Mouse (Mus musculus): ENCODE data around the gene Aqp9. TPM values are rescaled to one million over a fixed set of nuclear protein-coding genes. Genes with fewer than 3 reads are reported as not detected.
A peak's percentile ranks its signal among the peaks of the same experiment; 100 is the strongest.

Aqp9 gene
- 0.84 and 0.95 TPM in 2 replicates for polyA plus RNA-seq (2015; fragmentation: Nextera tagmentation; extraction: Ambion mirVana)

GRCm38 (mm10) chr9:71168511-71168910 is at the start of gene Aqp9:
TSS of gene Aqp9 (minus strand) at chr9:71168682.
- H3K27me3 ChIP-seq (ENCODE audit: control insufficient read depth, insufficient read depth, low read length): no peaks in the 10 kb centered on the region
- no peak within 1 kb of the TSS for H3K27ac ChIP-seq (ENCODE audit: low read length)
- no peaks in the 10 kb centered on the region for H3K36me3 ChIP-seq (ENCODE audit: control insufficient read depth, insufficient read depth, low read length)
- 44% methylated on average over 12 of the region's 12 CpGs for WGBS
- ATAC-seq (ENCODE audit: insufficient read depth, low FRiP score): no peak
- H3K4me1 ChIP-seq (ENCODE audit: control insufficient read depth, insufficient read depth, low read length): peaks cover 11% of the 10 kb centered on the region
- H3K4me3 ChIP-seq (replicated peaks; ENCODE audit: low read length): no peak within 1 kb of the TSS
- H3K9me3 ChIP-seq (replicated peaks; ENCODE audit: control insufficient read depth, low read length): no peaks in the 10 kb centered on the region
- no peak within 1 kb of the TSS for H3K9ac ChIP-seq (ENCODE audit: low read length)
- H3K4me2 ChIP-seq (ENCODE audit: low read depth, low read length): peak within 1 kb of the TSS; percentile 25; the same call in 1 of the 2 replicates

DNA sequence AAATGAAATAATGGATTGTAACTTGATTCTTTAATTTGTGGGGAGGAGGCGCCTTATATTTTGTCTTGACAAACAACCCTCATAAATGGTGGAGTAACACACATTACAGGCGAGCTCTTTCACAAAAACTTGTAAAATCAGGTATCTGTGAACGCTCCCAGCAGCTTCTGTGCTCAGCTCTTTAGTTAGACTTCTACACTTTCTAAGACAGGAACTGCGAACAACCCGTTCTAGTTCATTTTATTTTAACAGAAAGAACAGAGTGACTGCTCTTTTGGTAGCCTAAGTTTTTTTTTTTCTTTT is 49.3 kb upstream of the Aqp9 start:
- WGBS: 35% methylated on average over 5 of the region's 5 CpGs
- H3K9ac ChIP-seq (ENCODE audit: low read length): no peak overlapping the region
- H3K4me3 ChIP-seq (replicated peaks; ENCODE audit: low read length): peak overlapping the region; percentile 22; the same call in 1 of the 2 replicates
- H3K9me3 ChIP-seq (replicated peaks; ENCODE audit: control insufficient read depth, low read length): no peaks in the 10 kb centered on the region
- H3K4me2 ChIP-seq (ENCODE audit: low read depth, low read length): no peak overlapping the region
- ATAC-seq (ENCODE audit: insufficient read depth, low FRiP score): no peak
- H3K4me1 ChIP-seq (ENCODE audit: control insufficient read depth, insufficient read depth, low read length): peaks cover 4% of the 10 kb centered on the region
- no peak overlapping the region for H3K27ac ChIP-seq (ENCODE audit: low read length)
- H3K36me3 ChIP-seq (ENCODE audit: control insufficient read depth, insufficient read depth, low read length): no peaks in the 10 kb centered on the region
- peaks cover 26% of the 10 kb centered on the region for H3K27me3 ChIP-seq (ENCODE audit: control insufficient read depth, insufficient read depth, low read length)

- Histone ChIP-seq H3K27ac (ENCODE audit: low read length) (no peak overlapping the region), H3K9ac (ENCODE audit: low read length) (no peak overlapping the region; the same call in 1 of the 2 replicates), H3K4me2 (ENCODE audit: low read depth, low read length) (peak overlapping the region; percentile 63), H3K27me3 (ENCODE audit: control insufficient read depth, insufficient read depth, low read length) (peaks cover 26% of the 10 kb centered on the region), H3K9me3 (replicated peaks; ENCODE audit: control insufficient read depth, low read length) (no peaks in the 10 kb centered on the region), H3K4me1 (ENCODE audit: control insufficient read depth, insufficient read depth, low read length) (peaks cover 4% of the 10 kb centered on the region), H3K4me3 (replicated peaks; ENCODE audit: low read length) (peak overlapping the region; percentile 56), H3K36me3 (ENCODE audit: control insufficient read depth, insufficient read depth, low read length) (no peaks in the 10 kb centered on the region)
- 15% methylated on average over 20 of the region's 20 CpGs for WGBS
- ATAC-seq (ENCODE audit: insufficient read depth, low FRiP score): no peak
These were observed 48.7 kb upstream of the Aqp9 start for GRCm38 (mm10) chr9:71216996-71217792.

GRCm38 (mm10) chr9:71216036-71216995 is 47.8 kb upstream of the Aqp9 start:
- H3K9me3 ChIP-seq (replicated peaks; ENCODE audit: control insufficient read depth, low read length): no peaks in the 10 kb centered on the region
- H3K4me2 ChIP-seq (ENCODE audit: low read depth, low read length): peak overlapping the region; percentile 63
- peak; percentile 26; the same call in 1 of the 2 replicates for ATAC-seq (ENCODE audit: insufficient read depth, low FRiP score)
- H3K4me1 ChIP-seq (ENCODE audit: control insufficient read depth, insufficient read depth, low read length): peaks cover 4% of the 10 kb centered on the region
- peak overlapping the region; percentile 56 for H3K4me3 ChIP-seq (replicated peaks; ENCODE audit: low read length)
- H3K9ac ChIP-seq (ENCODE audit: low read length): peak overlapping the region; percentile 72
- 1% methylated on average over 57 of the region's 57 CpGs for WGBS
- no peaks in the 10 kb centered on the region for H3K36me3 ChIP-seq (ENCODE audit: control insufficient read depth, insufficient read depth, low read length)
- no peak overlapping the region; the same call in 1 of the 2 replicates for H3K27ac ChIP-seq (ENCODE audit: low read length)
- peaks cover 26% of the 10 kb centered on the region for H3K27me3 ChIP-seq (ENCODE audit: control insufficient read depth, insufficient read depth, low read length)

- WGBS: under 1% methylated on average over 75 of the region's 97 CpGs
- Histone ChIP-seq H3K27me3 (ENCODE audit: control insufficient read depth, insufficient read depth, low read length) (peaks cover 26% of the 10 kb centered on the region), H3K36me3 (ENCODE audit: control insufficient read depth, insufficient read depth, low read length) (no peaks in the 10 kb centered on the region), H3K27ac (ENCODE audit: low read length) (no peak within 1 kb of the TSS; the same call in 1 of the 2 replicates), H3K4me2 (ENCODE audit: low read depth, low read length) (peak within 1 kb of the TSS; percentile 63), H3K4me1 (ENCODE audit: control insufficient read depth, insufficient read depth, low read length) (peaks cover 4% of the 10 kb centered on the region), H3K4me3 (replicated peaks; ENCODE audit: low read length) (peak within 1 kb of the TSS; percentile 56), H3K9ac (ENCODE audit: low read length) (peak within 1 kb of the TSS; percentile 72), H3K9me3 (replicated peaks; ENCODE audit: control insufficient read depth, low read length) (no peaks in the 10 kb centered on the region)
- ATAC-seq (ENCODE audit: insufficient read depth, low FRiP score): peak; percentile 90; the same call in 1 of the 2 replicates
These were observed 47.0 kb upstream of the Aqp9 start, which contains the start of gene Aldh1a2 for GRCm38 (mm10) chr9:71215248-71216035. TSS of gene Aldh1a2 (plus strand) at chr9:71215789.

DNA sequence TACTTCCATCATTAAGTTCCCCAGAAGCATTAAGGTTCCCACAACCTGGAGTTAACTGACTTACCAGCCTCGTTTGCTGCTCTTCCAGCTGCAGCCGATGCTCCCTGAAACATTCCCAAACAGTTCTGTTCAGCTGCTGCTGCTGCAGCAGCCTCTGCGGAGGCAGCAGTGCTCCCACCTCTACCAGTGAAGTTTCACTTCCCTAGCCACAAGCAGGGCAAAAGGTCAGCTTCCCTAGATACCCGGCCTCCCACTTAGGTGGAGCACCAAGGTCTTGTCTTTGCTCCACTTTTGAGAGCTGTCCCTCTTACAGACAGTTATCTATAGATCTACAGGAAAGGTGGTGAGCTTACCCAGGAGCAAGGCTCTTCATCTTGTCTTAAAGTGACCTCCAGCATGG is 45.2 kb upstream of the Aqp9 start:
- Histone ChIP-seq H3K36me3 (ENCODE audit: control insufficient read depth, insufficient read depth, low read length) (no peaks in the 10 kb centered on the region), H3K4me3 (replicated peaks; ENCODE audit: low read length) (no peak overlapping the region), H3K9me3 (replicated peaks; ENCODE audit: control insufficient read depth, low read length) (no peaks in the 10 kb centered on the region), H3K4me2 (ENCODE audit: low read depth, low read length) (no peak overlapping the region), H3K9ac (ENCODE audit: low read length) (no peak overlapping the region), H3K27me3 (ENCODE audit: control insufficient read depth, insufficient read depth, low read length) (peaks cover 20% of the 10 kb centered on the region), H3K4me1 (ENCODE audit: control insufficient read depth, insufficient read depth, low read length) (peaks cover 4% of the 10 kb centered on the region), H3K27ac (ENCODE audit: low read length) (no peak overlapping the region)
- ATAC-seq (ENCODE audit: insufficient read depth, low FRiP score): no peak
- WGBS: 30% methylated on average over 4 of the region's 4 CpGs

GRCm38 (mm10) chr9:71210870-71211269 is 42.4 kb upstream of the Aqp9 start:
- Histone ChIP-seq H3K9me3 (replicated peaks; ENCODE audit: control insufficient read depth, low read length) (no peaks in the 10 kb centered on the region), H3K36me3 (ENCODE audit: control insufficient read depth, insufficient read depth, low read length) (no peaks in the 10 kb centered on the region), H3K9ac (ENCODE audit: low read length) (no peak overlapping the region), H3K4me1 (ENCODE audit: control insufficient read depth, insufficient read depth, low read length) (no peaks in the 10 kb centered on the region; the same call in 1 of the 2 replicates), H3K27me3 (ENCODE audit: control insufficient read depth, insufficient read depth, low read length) (peaks cover 16% of the 10 kb centered on the region), H3K4me3 (replicated peaks; ENCODE audit: low read length) (no peak overlapping the region), H3K4me2 (ENCODE audit: low read depth, low read length) (no peak overlapping the region), H3K27ac (ENCODE audit: low read length) (no peak overlapping the region)
- 7% methylated on average over 2 of the region's 2 CpGs for WGBS
- ATAC-seq (ENCODE audit: insufficient read depth, low FRiP score): no peak

GRCm38 (mm10) chr9:71209299-71209698 is 40.8 kb upstream of the Aqp9 start:
- Histone ChIP-seq H3K4me3 (replicated peaks; ENCODE audit: low read length) (no peak overlapping the region), H3K9ac (ENCODE audit: low read length) (no peak overlapping the region), H3K9me3 (replicated peaks; ENCODE audit: control insufficient read depth, low read length) (no peaks in the 10 kb centered on the region), H3K4me2 (ENCODE audit: low read depth, low read length) (no peak overlapping the region), H3K27ac (ENCODE audit: low read length) (no peak overlapping the region), H3K27me3 (ENCODE audit: control insufficient read depth, insufficient read depth, low read length) (peaks cover 2% of the 10 kb centered on the region; the same call in 1 of the 2 replicates), H3K36me3 (ENCODE audit: control insufficient read depth, insufficient read depth, low read length) (no peaks in the 10 kb centered on the region), H3K4me1 (ENCODE audit: control insufficient read depth, insufficient read depth, low read length) (no peaks in the 10 kb centered on the region)
- no peak for ATAC-seq (ENCODE audit: insufficient read depth, low FRiP score)
- 62% methylated on average over 3 of the region's 3 CpGs for WGBS
